Mouse (Mus musculus) liver, embryonic 16.5 days (tissue): ENCODE measurements around the gene Ebf1. TPM values are rescaled to one million over a fixed set of nuclear protein-coding genes. Genes with fewer than 3 reads are reported as not detected.

Experiments used
- ATAC-seq: fragments of 200-750 bp; cut with Nextera tagmentation; 2 replicates; pipeline ENCODE4 v1.8.0; 2017; ENCODE audit warnings: low read depth, mild to moderate bottlenecking, moderate number of reproducible peaks, moderate library complexity
- H3K27ac ChIP-seq: fragments of 300-500 bp; sonication (generic); 2 replicates; pipeline ENCODE4 v1.5.1; 2014; ENCODE audit warnings: mild to moderate bottlenecking, low read length
- H3K27me3 ChIP-seq: fragments of 300-500 bp; sonication (generic); 2 replicates; pipeline ENCODE4 v1.6.1; 2014; ENCODE audit warnings: low read depth, low read length, mixed read lengths; ENCODE audit not compliant: control insufficient read depth, insufficient read depth
- H3K36me3 ChIP-seq: fragments of 300-500 bp; sonication (generic); 2 replicates; pipeline ENCODE4 v1.6.1; 2014; ENCODE audit warnings: mild to moderate bottlenecking; ENCODE audit not compliant: control insufficient read depth, insufficient read depth
- H3K4me1 ChIP-seq: fragments of 300-500 bp; sonication (generic); 2 replicates; pipeline ENCODE4 v1.6.1; 2014; ENCODE audit warnings: low read depth, low read length, mixed read lengths; ENCODE audit not compliant: control insufficient read depth
- H3K4me2 ChIP-seq: fragments of 300-500 bp; sonication (generic); 2 replicates; pipeline ENCODE4 v1.6.1; 2014; ENCODE audit warnings: low read depth, low read length, mixed read lengths
- H3K4me3 ChIP-seq: fragments of 300-500 bp; sonication (generic); 2 replicates; pipeline ENCODE4 v1.5.1; 2014; ENCODE audit warnings: low read depth, mild to moderate bottlenecking, low read length
- H3K9ac ChIP-seq: fragments of 300-500 bp; sonication (generic); 2 replicates; pipeline ENCODE4 v1.6.1; 2014; ENCODE audit warnings: low read depth, low read length
- H3K9me3 ChIP-seq: fragments of 300-500 bp; sonication (generic); replicated peaks from 2 replicates; pipeline ENCODE4 v1.6.1; 2016; ENCODE audit warnings: low read length; ENCODE audit not compliant: control insufficient read depth
- WGBS: fragments of 180-500 bp; shearing (Covaris S2); extraction: QIAGEN DNeasy Blood & Tissue Kit; methylation state at CpG from one replicate; pipeline ENCODE4 v1.1.7; 2014; ENCODE audit not compliant: insufficient replicate concordance; 5-methylcytosine and 5-hydroxymethylcytosine counted together
- polyA plus RNA-seq: library from polyadenylated mRNA; unstranded; fragments of >200 nt; fragmentation: Nextera tagmentation; extraction: Ambion mirVana; gene quantifications from 2 replicates; pipeline ENCODE4 v1.2.1, GENCODE M21; 2015

The Ebf1 gene
- polyA plus RNA-seq, 1 experiment from 2014 or later: 2.8 TPM

DNA sequence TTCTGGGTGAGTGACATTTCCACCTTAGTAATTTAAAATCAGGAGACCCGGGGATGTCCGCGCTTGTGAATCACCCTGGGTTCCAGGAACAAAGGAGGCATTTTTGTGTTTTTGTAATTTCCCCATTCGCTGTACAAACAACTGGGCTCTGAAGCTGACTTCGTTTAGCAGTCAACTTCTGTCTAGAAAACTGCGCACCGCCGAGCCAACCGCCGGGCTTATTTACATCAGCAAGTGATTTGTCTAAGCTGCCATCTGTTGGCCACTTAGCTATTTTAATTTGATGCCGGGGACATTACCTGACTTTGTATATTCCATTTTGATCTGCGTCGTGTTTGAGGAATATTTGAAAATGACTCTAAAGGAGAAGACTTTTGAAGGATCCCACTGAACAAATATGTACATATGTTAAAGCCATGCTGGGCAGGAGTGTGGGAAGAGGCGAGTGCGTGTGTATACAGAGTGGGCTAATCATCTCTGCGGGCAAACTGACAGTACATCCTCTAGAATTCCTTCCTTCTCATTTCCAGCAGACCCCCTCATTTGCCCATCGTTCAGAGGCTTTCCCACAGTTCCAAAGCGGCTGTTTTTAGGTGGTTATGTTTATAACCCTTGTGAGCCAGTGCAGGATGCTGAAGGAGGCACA, 216.4 kb downstream of the Ebf1 start:
- H3K9me3 ChIP-seq: no peaks in the 10 kb centered on the region
- H3K4me2 ChIP-seq: no peak overlapping the region
- no peak overlapping the region for H3K4me3 ChIP-seq
- H3K9ac ChIP-seq: no peak overlapping the region
- H3K27me3 ChIP-seq: peaks cover 5% of the 10 kb centered on the region; the same call in 1 of the 2 replicates
- no peaks in the 10 kb centered on the region for H3K36me3 ChIP-seq
- 37% methylated on average over 18 of the region's 18 CpGs for WGBS
- ATAC-seq: no peak
- no peak overlapping the region for H3K27ac ChIP-seq
- no peaks in the 10 kb centered on the region for H3K4me1 ChIP-seq

- H3K9me3 ChIP-seq: no peaks in the 10 kb centered on the region
Observed at GRCm38 (mm10) chr11:44835166-44835565, 218.0 kb downstream of the Ebf1 start.

GRCm38 (mm10) chr11:44837592-44837991, 220.5 kb downstream of the Ebf1 start:
- Histone ChIP-seq H3K27ac (no peak overlapping the region), H3K27me3 (peaks cover 4% of the 10 kb centered on the region; the same call in 1 of the 2 replicates), H3K4me1 (no peaks in the 10 kb centered on the region), H3K9me3 (no peaks in the 10 kb centered on the region), H3K4me3 (no peak overlapping the region), H3K9ac (no peak overlapping the region), H3K4me2 (no peak overlapping the region), H3K36me3 (no peaks in the 10 kb centered on the region)
- WGBS: 71% methylated on average over 2 of the region's 2 CpGs
- ATAC-seq: no peak

More at GRCm38 (mm10) chr11:44835166-44835565, 218.0 kb downstream of the Ebf1 start:
- H3K27me3 ChIP-seq: peaks cover 5% of the 10 kb centered on the region; the same call in 1 of the 2 replicates
- no peaks in the 10 kb centered on the region for H3K36me3 ChIP-seq
- ATAC-seq: no peak
- H3K9ac ChIP-seq: no peak overlapping the region
- no peak overlapping the region for H3K4me2 ChIP-seq
- H3K27ac ChIP-seq: no peak overlapping the region
- WGBS: 50% methylated on average over 5 of the region's 5 CpGs
- no peak overlapping the region for H3K4me3 ChIP-seq
- no peaks in the 10 kb centered on the region for H3K4me1 ChIP-seq

DNA sequence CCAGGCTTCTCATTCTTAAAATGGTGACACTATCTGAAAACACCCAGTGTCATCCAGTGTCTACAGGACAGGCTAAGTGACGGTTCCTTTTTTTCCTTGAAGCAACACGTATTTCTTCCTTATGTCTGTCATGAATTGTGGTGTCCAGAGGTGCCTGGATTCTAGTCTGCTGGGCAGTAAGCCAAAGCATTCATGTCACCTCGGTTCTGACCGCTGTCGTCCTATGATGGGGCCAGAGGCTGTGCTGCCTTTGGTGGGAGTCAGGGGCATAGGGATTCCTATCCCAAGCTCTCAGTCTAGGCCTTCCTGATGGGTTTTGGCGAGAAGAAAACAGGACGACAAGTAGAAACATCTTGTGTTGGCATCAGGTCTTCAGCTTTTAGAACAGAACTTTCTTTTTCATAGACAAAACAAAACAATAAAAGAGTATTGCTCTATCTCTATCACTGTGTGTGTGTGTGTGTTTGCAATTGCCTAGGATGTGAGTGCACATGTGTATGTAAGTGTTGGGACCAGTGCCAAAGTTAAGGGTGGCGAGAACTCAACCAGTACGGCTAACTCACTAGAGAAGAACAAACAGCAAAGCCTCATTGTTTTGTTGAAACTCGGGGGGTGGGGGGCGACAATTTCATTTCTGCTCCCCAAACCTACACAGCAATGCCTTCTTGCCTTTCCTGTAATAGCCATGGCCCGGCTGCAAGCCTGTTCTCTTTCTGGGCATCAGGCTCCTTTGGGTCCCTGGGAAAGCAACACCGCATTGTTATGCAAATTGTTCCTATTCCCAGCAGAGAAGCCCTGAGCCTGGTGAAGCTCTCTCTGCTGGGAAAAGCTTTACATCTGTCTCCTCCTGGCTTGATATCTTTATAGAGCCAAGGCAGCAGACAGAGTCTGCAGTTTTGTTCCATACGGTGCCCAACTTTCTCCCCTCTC, 224.3 kb downstream of the Ebf1 start:
- Histone ChIP-seq H3K4me1 (no peaks in the 10 kb centered on the region), H3K27me3 (no peaks in the 10 kb centered on the region), H3K4me3 (no peak overlapping the region), H3K36me3 (no peaks in the 10 kb centered on the region), H3K27ac (no peak overlapping the region), H3K9ac (no peak overlapping the region), H3K4me2 (no peak overlapping the region), H3K9me3 (no peaks in the 10 kb centered on the region)
- ATAC-seq: no peak
- WGBS: 46% methylated on average over 14 of the region's 14 CpGs

DNA sequence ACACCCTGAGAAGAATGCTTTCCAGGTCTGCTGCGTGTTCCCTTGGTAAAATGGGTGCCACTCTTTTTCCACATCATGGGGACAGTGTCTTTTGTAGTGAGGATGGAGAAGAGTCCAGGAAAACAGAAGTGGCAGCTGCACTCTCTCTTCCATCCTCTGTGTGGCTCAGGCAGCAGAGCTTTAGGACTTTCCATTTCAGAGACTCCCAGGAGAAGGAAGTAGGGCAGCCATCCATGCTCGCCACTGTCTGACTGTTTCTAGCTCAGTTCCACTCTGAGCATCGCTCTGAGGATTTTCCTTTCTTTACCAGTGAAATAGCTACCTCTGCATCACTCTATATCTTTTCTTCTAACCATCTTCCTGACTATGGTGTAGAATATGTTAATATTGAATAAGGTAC, 234.8 kb downstream of the Ebf1 start:
- WGBS: 57% methylated on average over 3 of the region's 3 CpGs
- Histone ChIP-seq H3K9ac (no peak overlapping the region), H3K27ac (no peak overlapping the region), H3K4me3 (no peak overlapping the region), H3K27me3 (no peaks in the 10 kb centered on the region), H3K4me1 (no peaks in the 10 kb centered on the region), H3K36me3 (no peaks in the 10 kb centered on the region), H3K9me3 (no peaks in the 10 kb centered on the region), H3K4me2 (no peak overlapping the region)
- no peak for ATAC-seq

GRCm38 (mm10) chr11:44852921-44853320, 235.8 kb downstream of the Ebf1 start:
- Histone ChIP-seq H3K27me3 (no peaks in the 10 kb centered on the region), H3K4me3 (no peak overlapping the region), H3K27ac (no peak overlapping the region), H3K9me3 (no peaks in the 10 kb centered on the region), H3K36me3 (no peaks in the 10 kb centered on the region), H3K9ac (no peak overlapping the region), H3K4me1 (no peaks in the 10 kb centered on the region), H3K4me2 (no peak overlapping the region)
- whole genome bisulfite sequencing: 80% methylated on average over 10 of the region's 10 CpGs
- no peak for ATAC-seq

- no peaks in the 10 kb centered on the region for H3K9me3 ChIP-seq
- no peak overlapping the region for H3K4me3 ChIP-seq
- WGBS: 62% methylated on average over 7 of the region's 7 CpGs
- no peak overlapping the region for H3K27ac ChIP-seq
- H3K36me3 ChIP-seq: no peaks in the 10 kb centered on the region
- no peaks in the 10 kb centered on the region for H3K27me3 ChIP-seq
- no peak overlapping the region for H3K9ac ChIP-seq
- no peak for ATAC-seq
- no peaks in the 10 kb centered on the region for H3K4me1 ChIP-seq
- H3K4me2 ChIP-seq: no peak overlapping the region
Observed at GRCm38 (mm10) chr11:44854496-44854895, 237.4 kb downstream of the Ebf1 start.

DNA sequence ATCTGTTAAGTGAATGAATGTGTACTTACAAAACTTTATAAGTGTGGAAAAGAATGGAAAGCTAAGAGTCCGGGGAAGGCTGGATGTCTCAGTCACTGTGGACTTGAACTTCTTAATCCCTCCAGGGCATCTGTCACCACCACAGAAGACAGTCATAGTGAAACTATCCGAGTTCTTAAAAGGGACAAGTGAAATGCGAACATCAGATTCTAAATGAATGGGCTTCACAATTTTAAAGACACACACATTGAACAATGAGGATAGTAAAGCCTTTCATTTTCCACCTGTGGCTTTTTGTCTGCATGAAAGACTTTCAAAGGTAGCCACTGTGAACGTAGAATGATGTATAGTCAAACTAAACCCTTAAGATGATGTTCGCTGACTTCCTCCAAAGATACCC, 244.0 kb downstream of the Ebf1 start:
- no peak overlapping the region for H3K4me3 ChIP-seq
- H3K36me3 ChIP-seq: no peaks in the 10 kb centered on the region
- 66% methylated on average over 5 of the region's 5 CpGs for WGBS
- no peak overlapping the region for H3K9ac ChIP-seq
- H3K4me2 ChIP-seq: no peak overlapping the region
- no peak overlapping the region for H3K27ac ChIP-seq
- H3K27me3 ChIP-seq: no peaks in the 10 kb centered on the region
- no peaks in the 10 kb centered on the region for H3K4me1 ChIP-seq
- no peak for ATAC-seq
- no peaks in the 10 kb centered on the region for H3K9me3 ChIP-seq

- Histone ChIP-seq H3K4me1 (no peaks in the 10 kb centered on the region), H3K36me3 (no peaks in the 10 kb centered on the region), H3K4me2 (no peak overlapping the region), H3K9me3 (no peaks in the 10 kb centered on the region), H3K9ac (no peak overlapping the region), H3K27ac (no peak overlapping the region), H3K27me3 (no peaks in the 10 kb centered on the region), H3K4me3 (no peak overlapping the region)
- WGBS: 67% methylated on average over 8 of the region's 8 CpGs
- ATAC-seq: no peak
Observed at GRCm38 (mm10) chr11:44863910-44864309, 246.8 kb downstream of the Ebf1 start.
